9 mouse cellular contexts compared by ENCODE assay signal in genomic region chr6:148001071-148001470, GRCm38 (mm10). TPM values are rescaled to one million over a fixed set of nuclear protein-coding genes. Genes with fewer than 3 reads are reported as not detected.
DNase-seq lines count a peak whose midpoint lies in the region; ATAC-seq and TF ChIP-seq lines count a peak whose summit lies in the region.
"Had no signal": no experiment of that assay in that cellular context is flagged by ENCODE, and none has a peak within 500 bp of the region (broad histone marks: within the 10 kb centered on the region; RNA-seq: fewer than 3 reads in every experiment).

No protein-coding gene starts in this region.

- WGBS in cerebellum, adult 2 months = 27% methylated on average over 3 of the region's 3 CpGs
- 21% methylated on average over 3 of the region's 3 CpGs for WGBS in lung, embryonic 14.5 days
- 54% methylated on average over 3 of the region's 3 CpGs for WGBS in neural tube, embryonic 14.5 days

- H3K36me3 ChIP-seq in lung, embryonic 14.5 days (ENCODE audit: insufficient read depth) = no peaks in the 10 kb centered on the region
- H3K36me3 ChIP-seq in neural tube, embryonic 14.5 days (ENCODE audit: control insufficient read depth, insufficient read depth, low read length) = no peaks in the 10 kb centered on the region
- H3K36me3 ChIP-seq: limb, embryonic 15.5 days had no signal

- DNase-seq in cerebellum, adult 2 months = peak in 1 of 2 experiments; percentile 2
- DNase-seq in cerebellum, adult 9-11 months = no peak
- peak; percentile 78 for DNase-seq in lung, embryonic 14.5 days
- no peak for DNase-seq in lung, postnatal 14 days
- DNase-seq in forelimb bud, embryonic 11.5 days (ENCODE audit: low read depth, low spot score) = peak; percentile 45
- no peak for DNase-seq in thymus, postnatal 36 days
- no peak for DNase-seq in spleen, postnatal 36 days (ENCODE audit: low spot score in 2 of 2)

- H3K4me3 ChIP-seq in cerebellum, adult 2 months (replicated peaks; ENCODE audit: insufficient read depth, low read depth, low read length) = no peak overlapping the region
- H3K4me3 ChIP-seq in lung, embryonic 14.5 days (ENCODE audit: low read depth, low read length) = no peak overlapping the region
- no peak overlapping the region for H3K4me3 ChIP-seq in neural tube, embryonic 14.5 days (ENCODE audit: low read depth, low read length)
- H3K4me3 ChIP-seq: limb, embryonic 15.5 days had no signal

- no peak overlapping the region for H3K27ac ChIP-seq in cerebellum, adult 2 months (ENCODE audit: insufficient read depth, low read length)
- no peak overlapping the region for H3K27ac ChIP-seq in lung, embryonic 14.5 days (ENCODE audit: low read depth)
- no peak overlapping the region for H3K27ac ChIP-seq in neural tube, embryonic 14.5 days (ENCODE audit: low read depth, low read length)
- H3K27ac ChIP-seq: limb, embryonic 15.5 days had no signal

- no peaks in the 10 kb centered on the region for H3K27me3 ChIP-seq in cerebellum, adult 2 months (ENCODE audit: control insufficient read depth, insufficient read depth, low read length)
- H3K27me3 ChIP-seq in lung, embryonic 14.5 days (ENCODE audit: insufficient read depth, low read length) = no peaks in the 10 kb centered on the region
- no peaks in the 10 kb centered on the region for H3K27me3 ChIP-seq in neural tube, embryonic 14.5 days (ENCODE audit: control insufficient read depth, insufficient read depth, low read length)
- H3K27me3 ChIP-seq: limb, embryonic 15.5 days had no signal

- H3K4me2 ChIP-seq in lung, embryonic 14.5 days = no peak overlapping the region
- H3K4me2 ChIP-seq in neural tube, embryonic 14.5 days (ENCODE audit: low read depth, low read length) = no peak overlapping the region
- H3K4me2 ChIP-seq: limb, embryonic 15.5 days had no signal

- H3K4me1 ChIP-seq in cerebellum, adult 2 months (ENCODE audit: control insufficient read depth, insufficient read depth, low read length) = no peaks in the 10 kb centered on the region
- 0 out of 2 replicates have a peak, but pooled peaks cover 4% of the 10 kb centered on the region for H3K4me1 ChIP-seq in lung, embryonic 14.5 days (ENCODE audit: insufficient read depth)
- no peaks in the 10 kb centered on the region for H3K4me1 ChIP-seq in neural tube, embryonic 14.5 days (ENCODE audit: control insufficient read depth, insufficient read depth, low read length)
- H3K4me1 ChIP-seq: limb, embryonic 15.5 days had no signal

- ATAC-seq in lung, embryonic 14.5 days (ENCODE audit: insufficient read depth) = peak; percentile 50
- ATAC-seq in neural tube, embryonic 14.5 days (ENCODE audit: low read depth) = peak; percentile 63; the same call in 1 of the 2 replicates

- no peak for TF ChIP-seq POLR2A in cerebellum, adult 2 months (IDR thresholded peaks at IDR 0.05; ENCODE audit: borderline replicate concordance, insufficient read depth, low read length)

- TF ChIP-seq CTCF in cerebellum, adult 2 months (IDR thresholded peaks at IDR 0.05; ENCODE audit: borderline replicate concordance, insufficient read depth, low read depth, low read length) = 0 out of 2 replicates have a peak, but pooled peaks have one; percentile 19
- TF ChIP-seq CTCF in lung, embryonic 14.5 days (IDR thresholded peaks at IDR 0.05; ENCODE audit: low read depth) = peak; percentile 73

- H3K9ac ChIP-seq in lung, embryonic 14.5 days = no peak overlapping the region
- H3K9ac ChIP-seq in neural tube, embryonic 14.5 days (replicated peaks; ENCODE audit: low read depth, low read length) = no peak overlapping the region
- H3K9ac ChIP-seq: limb, embryonic 15.5 days had no signal

- H3K9me3 ChIP-seq in lung, embryonic 14.5 days (ENCODE audit: low read depth, low read length) = no peaks in the 10 kb centered on the region
- H3K9me3 ChIP-seq in neural tube, embryonic 14.5 days (ENCODE audit: control insufficient read depth, low read length) = no peaks in the 10 kb centered on the region
- H3K9me3 ChIP-seq: limb, embryonic 15.5 days had no signal

RNA-seq across cellular contexts. Expression of gene Far2, which starts 46.0 kb away (rescaled TPM):
- 16.8 and 21.5 TPM in 2 replicates for polyA plus RNA-seq in cerebellum, adult 2 months (2012; rRNA removed)
- polyA plus RNA-seq in lung, embryonic 14.5 days (2014; fragmentation: Nextera tagmentation; extraction: Ambion mirVana) = 12.9 and 13.3 TPM in 2 replicates
- 24.7 and 29.8 TPM in 2 replicates for polyA plus RNA-seq in neural tube, embryonic 14.5 days (2014; fragmentation: Nextera tagmentation; extraction: Ambion mirVana)

Comparison
In these comparisons a context has a peak if more than half of its experiments do, and no peak if none do; other contexts are left out.
1. DNase-seq: peak in lung, embryonic 14.5 days (single experiment) and forelimb bud, embryonic 11.5 days (single experiment); none in cerebellum, adult 9-11 months (single experiment), lung, postnatal 14 days (single experiment), thymus, postnatal 36 days (0 of 2) and spleen, postnatal 36 days (0 of 2).